Mouse (Mus musculus) heart, adult 9 months (tissue): ENCODE data around the gene Gsk3a.

Experiments
- DNase-seq, 2 experiments: peaks; one replicate each; pipeline ENCODE4 v3.0.0; 2022; ENCODE audit warnings: low spot score in 2 of 2

The Gsk3a gene

DNA sequence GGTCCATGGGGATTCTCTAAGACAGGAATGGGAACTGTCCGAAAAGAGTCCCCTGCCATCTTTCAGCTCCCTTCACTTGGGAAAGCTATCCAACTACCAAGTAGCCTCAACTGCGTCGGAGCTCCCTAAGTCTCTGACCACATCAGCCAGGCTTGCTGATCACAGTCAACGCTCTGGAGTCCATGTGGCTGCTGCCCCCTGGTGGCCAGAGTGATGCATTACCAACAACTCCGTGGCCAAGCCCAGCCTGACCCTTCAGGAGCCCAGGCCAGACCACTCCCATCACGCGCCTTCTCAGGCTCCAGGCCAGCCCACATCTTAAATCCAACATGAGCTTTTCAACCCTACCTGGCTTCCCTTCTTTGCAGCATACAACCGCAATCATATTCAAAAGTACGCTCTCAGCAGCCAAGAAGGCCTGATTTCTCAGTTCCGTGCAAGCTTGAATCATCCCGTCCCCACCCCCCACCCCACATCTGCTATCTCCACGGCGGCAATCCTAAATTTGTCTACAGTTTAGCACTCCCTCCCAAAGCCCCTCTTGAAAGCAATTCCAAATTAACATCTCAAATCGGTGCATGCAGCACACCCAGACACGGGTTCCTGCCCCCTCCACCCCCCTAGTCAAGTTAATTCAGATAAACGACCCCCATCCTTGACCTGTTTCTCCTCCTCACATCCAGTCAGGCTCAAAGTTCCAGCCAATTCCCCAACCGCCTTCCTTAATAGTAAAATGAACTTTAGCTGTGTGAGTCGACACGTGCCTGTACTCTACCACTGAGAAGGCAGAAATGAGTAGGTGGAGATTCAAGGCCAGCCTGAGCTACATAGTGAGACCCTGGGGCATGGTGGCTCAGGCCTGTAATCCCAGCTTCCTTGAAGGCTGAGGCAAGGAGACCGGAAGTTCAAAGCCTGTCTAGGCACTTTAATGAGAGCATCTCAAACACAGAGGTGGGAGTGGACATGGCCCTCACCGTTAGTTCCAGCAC lies 49.7 kb downstream of the Gsk3a start:
- DNase-seq, result peak; percentile 63 to 82

DNA sequence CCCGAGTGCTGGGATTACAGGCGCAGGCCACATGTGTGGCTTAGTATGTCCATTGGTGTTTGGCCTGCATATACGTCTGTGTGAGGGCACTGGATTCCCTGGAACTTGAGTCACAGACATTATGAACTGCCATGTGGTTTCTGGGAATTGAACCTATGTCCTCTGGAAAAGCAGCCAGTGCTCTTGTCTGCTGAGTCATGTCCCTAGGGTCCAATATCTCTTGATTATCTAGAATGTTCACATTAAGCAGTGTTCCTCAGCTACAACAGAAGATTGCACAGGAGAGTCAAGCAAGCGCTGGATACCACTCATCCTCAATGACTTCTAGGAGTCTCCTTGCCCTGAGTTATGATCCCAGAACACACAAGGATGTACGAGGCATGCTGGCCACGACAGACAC lies 53.6 kb downstream of the Gsk3a start:
- DNase-seq, result no peak

- no peak for DNase-seq
Measured at GRCm38 (mm10) chr7:25181814-25182213, 55.8 kb downstream of the Gsk3a start.

GRCm38 (mm10) chr7:25181331-25181790 lies 56.3 kb downstream of the Gsk3a start:
- peak in 1 of 2 experiments; percentile 24 for DNase-seq

DNA sequence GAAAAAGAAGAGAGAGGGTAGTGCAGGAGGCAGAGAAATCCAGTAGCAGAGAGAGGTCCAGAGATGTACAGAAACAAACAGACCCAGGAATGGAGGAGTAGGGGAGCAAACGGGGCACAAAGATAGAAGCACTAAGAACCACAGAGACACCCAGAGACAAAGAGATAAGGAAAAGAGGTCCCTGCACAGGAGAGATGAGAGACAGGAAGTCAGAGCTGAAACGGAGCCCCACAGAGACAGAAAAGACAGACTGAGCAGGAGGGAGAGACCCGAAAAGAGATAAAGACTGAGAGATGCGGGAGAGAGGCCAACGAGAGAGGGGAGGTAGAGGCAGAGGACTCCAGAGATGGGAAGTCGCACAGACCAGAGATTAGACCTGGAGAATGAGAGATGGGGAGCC lies 57.1 kb downstream of the Gsk3a start:
- no peak for DNase-seq

GRCm38 (mm10) chr7:25179606-25180161 lies 58.0 kb downstream of the Gsk3a start, which contains the start of gene Pou2f2:
Pou2f2 (minus strand) TSS chr7:25179726.
- DNase-seq, result peak; percentile 49 to 61

- no peak for DNase-seq
Measured at GRCm38 (mm10) chr7:25178787-25179605, 58.7 kb downstream of the Gsk3a start.

DNA sequence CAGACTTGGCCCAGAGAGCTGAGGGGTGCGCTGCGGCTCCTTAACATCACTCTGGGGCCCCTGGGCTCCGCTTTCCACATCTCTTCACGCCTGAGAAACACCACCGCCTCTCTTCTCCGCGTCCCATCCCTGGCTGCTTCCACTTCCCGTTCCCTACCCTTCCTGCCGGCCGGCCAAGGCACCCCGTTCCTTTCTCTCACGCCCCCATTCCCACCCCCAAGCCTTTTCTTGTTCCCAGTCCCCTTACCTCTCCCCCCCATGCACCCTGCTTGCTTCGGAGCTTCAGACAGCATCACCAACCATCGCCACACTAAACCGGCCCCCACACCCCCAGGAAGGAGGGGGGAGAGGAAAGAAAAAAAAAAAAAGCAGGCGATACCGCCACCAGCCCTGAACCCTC lies 59.3 kb downstream of the Gsk3a start:
- DNase-seq, result no peak
